Mouse (Mus musculus): ENCODE data around the gene Psmd7. TPM values are rescaled to one million over a fixed set of nuclear protein-coding genes. Genes with fewer than 3 reads are reported as not detected.

The Psmd7 gene
- total and polyA plus RNA-seq, 3 experiments = 186 to 403 (median 205) TPM

GRCm38 (mm10) chr8:107574771-107575170, 13.5 kb downstream of the Psmd7 start:
- peak; percentile 90 for DNase-seq (ENCODE audit: low read depth, low spot score)
- peaks cover 8 to 19% of the 10 kb centered on the region in 2 experiments; a peak in 3 of 4 replicates for H3K4me1 ChIP-seq (ENCODE audit: control insufficient read depth in 1 of 2, insufficient read depth in 2 of 2, low read length in 2 of 2)

GRCm38 (mm10) chr8:107572497-107572896, 15.8 kb downstream of the Psmd7 start:
- Histone ChIP-seq H3K4me3 (ENCODE audit: control insufficient read depth in 1 of 2, insufficient read depth in 1 of 2, low read depth in 2 of 2, low read length in 2 of 2) (no peak overlapping the region), H3K27ac (ENCODE audit: control insufficient read depth, low read depth, low read length) (no peak overlapping the region), H3K27me3 (ENCODE audit: control insufficient read depth in 1 of 2, insufficient read depth in 2 of 2, low read length in 2 of 2) (no peaks in the 10 kb centered on the region), H3K36me3 (ENCODE audit: control insufficient read depth in 1 of 2, insufficient read depth in 2 of 2, low read length in 2 of 2) (peaks cover 0 to 10% of the 10 kb centered on the region in 2 experiments; a peak in 2 of 4 replicates), H3K79me2 (ENCODE audit: control insufficient read depth, insufficient read depth, low read length, poor library complexity) (no peaks in the 10 kb centered on the region), H3K9me3 (replicated peaks; ENCODE audit: insufficient read depth, low read length) (no peaks in the 10 kb centered on the region), H3K9ac (ENCODE audit: control insufficient read depth, low read depth, low read length, poor library complexity, severe bottlenecking) (no peak overlapping the region), H3K4me1 (ENCODE audit: control insufficient read depth in 1 of 2, insufficient read depth in 2 of 2, low read length in 2 of 2) (peaks cover 5 to 8% of the 10 kb centered on the region in 2 experiments; a peak in 3 of 4 replicates)
- peak; percentile 88 for DNase-seq (ENCODE audit: low read depth, low spot score)
- TF ChIP-seq RAD21 (IDR thresholded peaks at IDR 0.05; ENCODE audit: low read depth, low read length) (peak; percentile 75), MYC (IDR thresholded peaks at IDR 0.05; ENCODE audit: low read depth, low read length) (peak; percentile 51; the same call in 1 of the 2 replicates), UBTF (IDR thresholded peaks at IDR 0.05; ENCODE audit: borderline replicate concordance, insufficient read depth, low read depth, low read length) (no peak), ZC3H11A (IDR thresholded peaks at IDR 0.05; ENCODE audit: low read depth, low read length) (peak; percentile 82), MAX (IDR thresholded peaks at IDR 0.05; ENCODE audit: low read length) (peak; percentile 25; the same call in 1 of the 2 replicates), CTCF (IDR thresholded peaks at IDR 0.05 in 2 of 3, conservative IDR thresholded peaks at IDR 0.05 in 1 of 3; ENCODE audit: control insufficient read depth in 1 of 3, insufficient read depth in 1 of 3, low read depth in 2 of 3, low read length in 3 of 3, poor library complexity in 1 of 3, severe bottlenecking in 1 of 3) (peak; percentile 93 to 94 (median 93)), E2F4 (IDR thresholded peaks at IDR 0.05; ENCODE audit: borderline replicate concordance, low read depth, low read length) (no peak), BHLHE40 (IDR thresholded peaks at IDR 0.05; ENCODE audit: borderline replicate concordance, low read depth, low read length) (peak; percentile 55; the same call in 1 of the 2 replicates), SMC3 (IDR thresholded peaks at IDR 0.05; ENCODE audit: low read depth, low read length) (peak; percentile 97), ELF1 (IDR thresholded peaks at IDR 0.05; ENCODE audit: low read depth, low read length) (no peak), RCOR1 (IDR thresholded peaks at IDR 0.05; ENCODE audit: low read depth, low read length) (no peak), SIN3A (IDR thresholded peaks at IDR 0.05; ENCODE audit: low read length) (no peak), USF1 (IDR thresholded peaks at IDR 0.05; ENCODE audit: low read depth, low read length) (no peak)

More at GRCm38 (mm10) chr8:107574771-107575170, 13.5 kb downstream of the Psmd7 start:
- TF ChIP-seq MEF2A (IDR thresholded peaks at IDR 0.05; ENCODE audit: extremely low read depth, insufficient replicate concordance, low read depth, low read length, poor library complexity, severe bottlenecking) (no peak), BHLHE40 (IDR thresholded peaks at IDR 0.05; ENCODE audit: borderline replicate concordance, low read depth, low read length) (no peak), RAD21 (IDR thresholded peaks at IDR 0.05; ENCODE audit: low read depth, low read length) (no peak), POLR2AphosphoS5 (IDR thresholded peaks at IDR 0.05; ENCODE audit: borderline replicate concordance, low read depth, low read length) (no peak), MAZ (IDR thresholded peaks at IDR 0.05; ENCODE audit: low read depth, low read length) (no peak), MYC (IDR thresholded peaks at IDR 0.05; ENCODE audit: low read depth, low read length) (no peak), TAL1 (IDR thresholded peaks at IDR 0.05; ENCODE audit: low read length) (no peak), HCFC1 (IDR thresholded peaks at IDR 0.05; ENCODE audit: low read depth, low read length) (peak; percentile 47; the same call in 1 of the 2 replicates), ZNF384 (IDR thresholded peaks at IDR 0.05; ENCODE audit: low read depth, low read length) (no peak), KAT2A (conservative IDR thresholded peaks at IDR 0.05; ENCODE audit: low read depth, low read length) (no peak), CHD1 (IDR thresholded peaks at IDR 0.05; ENCODE audit: low read depth, low read length) (no peak), POLR2AphosphoS2 (IDR thresholded peaks at IDR 0.05; ENCODE audit: low read length) (no peak), SMC3 (IDR thresholded peaks at IDR 0.05; ENCODE audit: low read depth, low read length) (no peak), JUND (IDR thresholded peaks at IDR 0.05; ENCODE audit: low read depth, low read length) (no peak), ELF1 (IDR thresholded peaks at IDR 0.05; ENCODE audit: low read depth, low read length) (peak; percentile 60; the same call in 1 of the 2 replicates), SIN3A (IDR thresholded peaks at IDR 0.05; ENCODE audit: low read length) (no peak), GATA1 (IDR thresholded peaks at IDR 0.05; ENCODE audit: low read depth, low read length) (no peak), POLR2A (IDR thresholded peaks at IDR 0.05; ENCODE audit: control insufficient read depth in 1 of 2, insufficient read depth in 1 of 2, low read depth in 1 of 2, low read length in 2 of 2, poor library complexity in 1 of 2) (peak in 1 of 2 experiments; percentile 33; a peak in 1 of 4 replicates), GABPA (IDR thresholded peaks at IDR 0.05; ENCODE audit: low read depth, low read length) (no peak), USF1 (IDR thresholded peaks at IDR 0.05; ENCODE audit: low read depth, low read length) (no peak), CHD2 (IDR thresholded peaks at IDR 0.05; ENCODE audit: low read length) (no peak), ZC3H11A (IDR thresholded peaks at IDR 0.05; ENCODE audit: low read depth, low read length) (no peak), ZMIZ1 (IDR thresholded peaks at IDR 0.05; ENCODE audit: low read depth, low read length) (no peak)
- no peaks in the 10 kb centered on the region for H3K27me3 ChIP-seq (ENCODE audit: control insufficient read depth in 1 of 2, insufficient read depth in 2 of 2, low read length in 2 of 2)
- H3K27ac ChIP-seq (ENCODE audit: control insufficient read depth, low read depth, low read length) = peak overlapping the region; percentile 44
- no peak overlapping the region for H3K4me3 ChIP-seq (ENCODE audit: control insufficient read depth in 1 of 2, insufficient read depth in 1 of 2, low read depth in 2 of 2, low read length in 2 of 2)
- no peaks in the 10 kb centered on the region for H3K79me2 ChIP-seq (ENCODE audit: control insufficient read depth, insufficient read depth, low read length, poor library complexity)
- no peaks in the 10 kb centered on the region for H3K9me3 ChIP-seq (replicated peaks; ENCODE audit: insufficient read depth, low read length)
- H3K36me3 ChIP-seq (ENCODE audit: control insufficient read depth in 1 of 2, insufficient read depth in 2 of 2, low read length in 2 of 2) = peaks cover 1 to 14% of the 10 kb centered on the region in 2 experiments; a peak in 3 of 4 replicates
- peak overlapping the region; percentile 24; the same call in 1 of the 2 replicates for H3K9ac ChIP-seq (ENCODE audit: control insufficient read depth, low read depth, low read length, poor library complexity, severe bottlenecking)
